Mouse (Mus musculus) embryo, embryonic 10 days (tissue): ENCODE results near the gene Efnb2.

Experiments used
- DNase-seq: peaks from one replicate; pipeline ENCODE4 v3.0.0-alpha.2; 2015; ENCODE audit warnings: low spot score

The Efnb2 gene

DNA sequence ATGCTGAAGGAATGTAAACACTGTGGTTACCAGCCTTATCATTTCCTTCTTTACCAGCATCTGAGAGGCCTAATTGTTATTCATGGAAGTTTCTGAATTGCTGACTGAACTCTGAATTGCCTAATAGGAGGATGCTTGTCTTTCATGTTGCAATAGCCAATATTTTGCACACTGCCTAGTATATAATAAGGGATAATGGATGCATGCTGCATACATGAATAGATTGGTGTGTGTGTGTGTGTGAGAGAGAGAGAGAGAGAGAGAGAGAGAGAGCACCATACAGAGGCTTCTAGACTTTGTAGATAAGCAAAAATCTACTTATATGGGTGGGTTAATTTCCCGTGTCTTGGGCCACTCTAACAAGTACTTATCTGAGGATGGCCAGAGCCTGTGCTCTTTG, 47.2 kb downstream of the Efnb2 start:
- DNase-seq = no peak

DNA sequence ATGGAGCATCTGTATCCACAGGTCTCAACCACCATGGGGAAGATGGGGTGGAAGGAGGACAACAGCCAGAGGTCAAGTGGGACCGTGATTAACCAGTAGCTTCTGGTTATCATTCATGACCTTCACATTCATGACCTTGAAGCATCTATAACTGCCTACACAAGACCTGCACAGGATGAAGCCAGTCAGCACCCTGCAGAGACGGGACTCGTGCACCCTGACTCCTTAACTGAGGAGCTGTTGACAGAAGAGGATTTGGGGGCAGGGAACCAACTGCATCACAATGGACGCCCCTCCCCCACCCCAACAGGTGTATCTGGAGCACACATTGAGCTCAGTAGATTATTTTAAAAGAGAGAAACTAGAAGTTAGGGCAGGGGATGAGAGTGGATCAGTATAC, 49.1 kb downstream of the Efnb2 start:
- DNase-seq = no peak

DNA sequence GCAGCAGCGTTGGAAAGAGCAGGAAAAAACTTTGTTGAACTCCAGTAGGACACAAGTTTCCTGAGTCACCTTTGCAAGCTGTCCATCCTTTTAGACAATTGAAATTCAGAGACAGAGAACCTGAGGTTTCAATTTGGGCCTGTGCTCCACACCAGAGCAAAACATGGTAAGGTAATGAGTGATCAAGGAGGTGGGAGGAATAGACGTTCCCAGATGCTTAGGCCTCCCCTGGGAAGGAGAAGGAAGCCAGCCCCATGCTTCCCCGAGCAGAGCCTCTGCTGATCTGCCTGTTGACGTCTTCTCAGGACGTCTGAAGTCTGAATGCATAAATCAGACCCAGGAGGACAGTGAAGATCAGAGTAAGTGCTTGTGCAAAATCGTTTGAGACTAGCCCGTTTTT, 51.3 kb downstream of the Efnb2 start:
- no peak for DNase-seq

DNA sequence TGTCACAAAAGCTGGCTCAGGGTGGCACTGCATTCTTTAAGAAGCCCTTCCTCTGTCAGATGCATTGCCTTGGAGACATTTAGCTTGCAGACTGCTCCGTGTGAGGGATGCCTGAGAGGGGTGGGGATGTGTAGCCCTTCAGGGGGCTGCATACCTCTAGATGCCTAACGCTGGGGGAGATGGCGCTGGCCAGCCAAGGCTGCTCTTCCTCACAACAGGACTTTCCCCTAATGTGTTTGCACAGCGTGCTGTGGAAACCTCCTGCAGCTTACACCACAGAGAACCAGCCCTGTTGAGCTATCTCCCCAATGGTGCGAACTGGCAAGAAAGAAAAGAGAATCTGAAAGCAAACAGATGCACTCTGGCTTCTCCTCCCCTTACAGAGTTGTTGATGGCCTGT, 51.9 kb downstream of the Efnb2 start:
- DNase-seq = no peak

DNA sequence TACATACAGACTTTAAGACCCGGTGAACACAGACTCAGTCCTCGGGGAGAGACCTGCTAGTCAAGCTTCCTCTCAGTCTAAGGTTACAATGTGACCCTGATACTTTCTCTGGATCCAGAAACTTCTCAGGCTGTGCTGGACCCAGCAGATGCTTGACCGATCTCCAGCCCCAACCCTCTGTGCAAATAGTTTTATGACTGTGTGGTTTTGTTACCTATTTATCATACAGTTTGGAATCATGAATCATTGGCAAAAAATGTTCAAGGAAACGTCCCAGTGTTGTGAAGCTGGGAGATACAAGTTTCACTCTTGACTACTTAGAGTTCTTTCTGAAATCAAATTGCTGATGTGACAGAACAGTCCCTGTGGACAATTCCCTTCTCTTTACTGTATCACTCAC, 55.4 kb downstream of the Efnb2 start:
- DNase-seq = no peak

DNA sequence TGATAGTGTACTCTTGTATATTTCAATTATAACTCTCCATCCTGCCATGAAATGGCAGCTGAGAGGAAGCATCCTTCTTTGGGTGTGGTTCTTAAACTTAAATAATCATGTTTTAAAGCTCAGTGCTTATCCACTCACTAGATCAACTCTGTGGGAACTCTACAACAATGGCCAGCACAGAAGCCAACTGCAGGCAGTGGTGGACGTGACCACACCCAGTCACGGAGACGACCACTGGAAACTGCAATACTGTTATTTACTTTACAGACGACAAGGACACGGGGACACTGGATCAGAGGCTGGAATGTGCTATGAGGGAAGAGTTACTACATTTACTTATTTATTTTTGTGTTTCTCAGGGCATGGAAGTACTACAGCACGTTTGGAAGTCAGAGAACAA, 57.2 kb downstream of the Efnb2 start:
- no peak for DNase-seq

DNA sequence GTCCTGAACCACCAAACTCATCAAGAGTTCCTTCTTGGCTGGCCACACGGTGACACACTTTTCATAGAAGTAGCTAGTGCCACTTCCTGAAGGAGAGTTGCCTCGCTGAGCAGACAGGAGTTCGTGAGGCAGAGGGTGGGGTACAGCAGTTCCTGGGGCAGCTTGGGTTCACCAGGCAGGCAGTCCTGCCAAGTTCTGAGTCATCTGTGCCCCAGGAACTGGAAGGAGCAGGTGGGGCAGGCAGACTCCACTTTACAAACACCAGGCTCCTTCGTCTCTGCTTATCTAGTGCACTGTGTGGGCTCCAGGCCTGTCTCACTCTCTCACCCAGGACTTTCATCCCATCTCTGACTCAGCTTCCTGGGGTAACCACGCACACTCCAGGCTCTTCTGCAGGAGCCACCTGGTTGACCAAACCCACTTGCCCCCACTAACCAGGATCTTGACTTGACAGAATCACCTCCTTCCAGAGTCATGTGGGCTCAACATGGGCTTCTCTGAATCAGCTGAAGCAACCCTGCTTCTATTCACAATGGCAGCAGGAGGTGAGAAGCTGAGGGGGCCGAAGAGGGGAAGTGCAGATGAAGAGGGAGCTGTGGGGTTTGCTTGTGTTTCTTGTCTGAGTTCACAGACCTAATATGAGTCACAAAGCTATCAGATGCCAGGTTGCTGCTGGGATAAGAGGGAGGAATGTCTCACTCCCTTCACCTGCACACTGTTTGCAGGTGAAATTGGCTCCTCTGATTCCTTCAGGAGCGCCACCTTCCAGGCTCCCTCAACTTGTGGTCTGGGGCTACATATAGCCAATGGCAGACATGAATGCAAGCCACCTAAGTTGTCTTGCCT, 58.2 kb downstream of the Efnb2 start:
- DNase-seq = no peak

DNA sequence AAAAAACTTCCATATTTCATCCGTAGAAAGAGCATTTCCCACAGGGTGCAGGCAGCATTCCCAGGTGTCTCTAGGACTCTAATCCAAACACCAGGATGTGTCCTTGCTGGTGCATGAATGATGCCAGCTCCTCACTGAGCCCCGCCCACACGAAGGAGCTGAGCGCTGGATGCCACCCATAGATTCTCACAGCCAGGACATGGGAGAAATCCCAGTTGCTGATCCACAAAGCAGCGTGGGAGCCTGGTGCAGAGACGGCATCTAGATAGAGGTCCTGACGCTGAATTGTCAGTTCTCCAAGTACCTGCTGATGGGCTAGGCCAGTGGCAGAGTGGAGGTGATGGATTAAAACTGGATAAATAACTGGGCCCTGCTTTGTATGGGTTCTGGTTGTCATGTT, 61.1 kb downstream of the Efnb2 start:
- DNase-seq = no peak

DNA sequence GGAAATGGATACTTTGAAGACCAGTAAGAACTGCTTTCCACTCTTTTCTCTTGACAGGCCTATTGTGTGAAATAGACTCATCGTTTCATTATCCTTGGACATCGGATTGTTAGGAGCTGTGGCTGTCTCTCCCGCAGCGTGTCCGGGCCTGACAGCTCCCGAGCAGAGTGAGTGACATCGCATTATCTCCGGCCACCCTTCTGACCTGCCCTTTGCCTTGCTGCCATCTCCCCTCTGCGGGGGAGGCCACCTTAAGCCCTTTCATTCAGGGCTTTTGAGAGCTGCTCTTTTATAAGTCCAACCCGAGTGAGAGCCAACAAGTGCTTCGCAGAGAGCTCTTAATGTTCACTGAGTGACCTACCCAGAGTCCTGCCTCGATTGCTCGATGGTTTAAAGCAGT, 63.6 kb downstream of the Efnb2 start:
- peak; percentile 73 for DNase-seq

DNA sequence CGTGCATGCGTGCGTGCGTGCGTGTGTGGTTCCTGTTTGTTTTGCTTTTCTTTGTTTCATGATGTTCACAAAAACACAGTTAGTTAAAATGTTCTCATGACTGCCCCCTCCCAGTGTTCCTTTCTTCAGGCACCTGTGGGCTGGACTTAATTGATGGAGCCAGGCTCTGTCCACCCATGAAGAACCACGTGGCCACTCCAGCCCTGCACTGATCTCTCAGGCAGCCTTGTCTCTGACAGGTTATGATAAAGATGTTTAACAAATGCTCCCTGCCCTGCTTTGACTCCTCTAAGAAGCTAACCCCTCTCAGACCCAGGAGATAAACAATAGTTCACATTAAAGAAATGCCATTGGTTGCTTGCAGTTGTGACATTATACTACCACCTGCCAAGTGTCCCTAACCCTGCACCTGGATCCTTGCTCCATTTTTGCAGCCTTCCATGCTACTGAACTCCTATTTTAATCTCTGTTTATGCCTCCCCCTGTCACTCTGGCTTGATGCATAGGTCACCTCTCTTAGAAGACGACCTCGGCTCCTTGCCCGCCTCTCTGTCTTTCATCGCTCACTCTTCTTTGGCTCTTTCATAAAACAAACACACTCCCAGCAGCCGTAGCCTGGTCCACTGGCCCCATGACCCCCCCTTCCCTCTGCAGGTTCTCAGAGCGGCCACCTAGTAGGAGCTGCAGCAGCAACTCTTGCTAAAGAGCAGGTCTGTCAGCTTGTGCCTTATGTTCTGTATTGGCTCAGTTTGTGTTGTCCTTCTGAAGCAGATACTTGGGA, 65.0 kb downstream of the Efnb2 start:
- no peak for DNase-seq

DNA sequence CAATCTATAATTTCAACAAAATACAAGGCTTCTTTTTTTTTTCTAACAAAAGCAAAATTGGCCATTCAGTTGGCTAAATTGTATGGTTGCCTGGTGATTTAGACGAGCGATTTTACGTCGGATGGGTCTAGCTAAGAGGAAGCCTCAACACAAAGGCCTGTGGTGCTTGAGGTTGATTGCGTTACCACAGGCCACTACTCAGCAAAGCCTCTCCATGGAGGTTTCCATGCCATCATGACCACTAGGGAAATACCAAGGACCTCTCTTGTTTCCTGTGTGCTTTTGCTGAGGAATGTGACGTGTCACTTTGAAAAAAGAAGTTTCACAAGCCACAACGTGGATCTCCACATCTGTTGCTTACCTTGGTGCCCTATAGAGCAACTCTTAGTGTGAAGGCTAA, 67.2 kb downstream of the Efnb2 start:
- DNase-seq = no peak

DNA sequence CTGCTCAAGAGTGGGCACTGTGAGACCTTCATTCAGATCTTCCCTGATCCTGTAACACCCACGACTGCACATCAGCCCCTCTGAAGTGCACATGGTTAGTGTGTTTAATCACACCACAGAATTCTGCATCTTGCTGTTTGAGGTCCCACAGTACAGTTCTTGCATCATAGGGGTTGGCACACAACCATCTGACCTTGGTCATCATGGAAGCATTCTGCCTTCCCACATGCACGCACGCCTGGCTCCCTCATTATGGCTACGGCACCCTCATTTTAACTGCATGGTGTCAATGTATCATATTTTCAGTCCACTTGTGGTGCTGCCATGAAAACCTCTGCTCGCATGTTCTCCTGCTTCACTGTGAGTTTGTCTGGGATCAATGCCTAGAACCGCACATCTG, 67.7 kb downstream of the Efnb2 start:
- no peak for DNase-seq

DNA sequence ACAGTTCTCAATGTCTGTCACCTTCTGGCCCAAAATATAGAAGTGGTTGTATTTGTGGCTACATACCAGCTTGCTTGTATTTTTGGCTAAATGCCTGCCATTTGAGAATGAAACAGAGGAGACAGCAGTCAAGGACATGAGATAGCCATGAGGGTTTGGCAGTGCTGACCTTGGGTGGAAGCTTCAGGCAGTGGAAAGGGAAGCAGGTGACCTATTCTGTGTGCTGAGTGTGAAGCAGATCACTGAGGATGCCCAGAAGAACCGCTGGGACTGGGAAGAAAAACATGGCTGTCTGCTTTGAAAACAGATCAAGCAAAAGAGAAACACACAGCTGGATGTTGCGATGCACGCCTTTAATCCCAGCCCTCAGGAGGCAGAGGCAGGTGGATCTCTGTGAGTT, 68.7 kb downstream of the Efnb2 start:
- DNase-seq = no peak

DNA sequence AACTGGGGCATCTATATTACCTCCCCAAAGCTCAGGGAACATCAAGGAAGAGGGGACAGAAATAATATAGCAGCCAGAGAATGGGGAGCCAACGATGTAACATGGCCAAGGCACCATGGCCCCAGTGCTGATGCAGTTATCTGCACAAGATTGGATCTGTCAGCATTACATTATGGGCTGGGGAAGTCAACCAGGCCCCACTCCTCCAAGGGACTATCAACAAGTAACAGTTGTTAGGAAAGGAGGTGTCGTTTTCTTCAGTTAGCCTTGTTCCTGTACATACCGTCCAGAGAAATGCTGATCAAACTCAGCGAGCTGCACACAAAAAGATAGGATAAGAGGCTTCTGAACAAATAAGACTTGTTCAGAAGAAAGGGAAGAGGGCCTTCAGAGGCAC, 77.1 kb downstream of the Efnb2 start:
- DNase-seq = no peak

DNA sequence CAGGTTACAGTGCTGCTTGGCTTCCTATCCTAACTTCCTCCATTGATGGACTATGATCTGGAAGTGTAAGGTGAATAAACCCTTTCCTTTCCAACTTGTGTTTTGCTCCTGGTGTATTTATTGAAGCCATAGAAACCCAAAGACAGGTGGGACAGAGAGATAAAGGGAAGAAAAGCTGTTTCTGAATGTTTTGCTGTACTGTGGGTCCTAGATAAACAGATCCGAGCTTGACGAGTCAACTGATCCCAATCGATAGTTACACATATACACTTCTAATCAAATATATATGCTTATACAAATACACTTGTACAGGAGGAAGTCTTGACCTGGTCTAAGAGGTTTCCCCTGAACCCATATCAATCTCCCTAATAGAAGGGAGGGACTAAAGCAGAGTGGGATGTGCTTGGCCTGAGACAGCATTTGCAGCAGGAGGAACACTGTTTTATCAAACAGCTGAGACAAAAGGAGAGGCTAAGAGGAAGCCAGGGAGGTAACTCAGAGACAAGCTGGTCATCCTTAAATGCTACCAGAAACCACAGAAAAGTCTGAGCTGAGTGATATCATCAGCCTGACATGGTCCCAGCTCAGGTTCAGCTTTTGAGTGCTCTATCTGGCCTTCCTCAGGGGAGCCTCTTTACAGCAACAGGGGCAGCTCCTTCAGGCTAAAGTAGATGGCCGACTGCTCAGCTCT, 77.6 kb downstream of the Efnb2 start:
- DNase-seq = no peak

DNA sequence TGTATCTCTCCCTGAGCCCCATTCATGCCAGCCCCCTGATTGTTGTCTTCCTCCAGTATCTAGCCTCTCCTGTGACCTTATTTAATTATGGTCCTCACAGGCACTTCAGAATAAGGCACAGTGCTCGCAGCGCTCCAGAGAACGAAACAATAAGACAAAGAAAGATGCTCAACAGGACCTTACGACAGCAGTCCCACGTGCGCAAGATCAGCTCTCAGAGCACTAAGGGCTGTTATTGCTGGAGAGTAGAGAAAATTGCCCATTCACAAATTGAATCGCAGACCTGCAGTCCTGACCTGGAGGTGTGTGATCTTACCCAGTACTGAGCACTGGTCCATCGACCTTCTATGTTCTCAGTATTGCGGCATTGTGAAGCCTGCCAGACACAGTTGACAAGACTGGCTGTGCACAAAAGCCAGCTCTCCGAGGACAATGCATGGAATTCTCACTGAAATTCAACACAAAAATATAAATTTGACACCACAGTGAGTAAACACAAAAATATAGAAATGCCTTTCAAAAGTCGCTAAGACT, 83.2 kb downstream of the Efnb2 start:
- DNase-seq = no peak

DNA sequence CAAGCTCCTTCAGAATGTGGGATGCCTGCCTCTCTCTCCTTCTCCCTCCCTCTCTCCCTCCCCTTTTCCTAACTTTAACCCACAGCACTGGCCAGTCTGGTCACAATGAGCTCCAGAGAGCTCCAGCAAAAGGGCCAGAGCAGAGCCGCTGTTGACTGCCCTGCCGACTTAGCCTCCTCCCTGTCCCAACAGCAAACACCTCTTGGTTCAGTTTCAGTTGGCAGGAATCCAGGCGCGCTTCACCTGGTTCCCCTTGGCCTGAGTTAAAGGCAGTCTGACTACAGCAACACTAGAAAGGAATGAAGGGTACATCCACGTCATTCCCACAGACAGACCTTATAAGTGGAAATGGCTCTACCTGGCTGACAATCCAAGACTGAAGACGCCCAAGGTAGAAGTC, 84.2 kb downstream of the Efnb2 start:
- no peak for DNase-seq

DNA sequence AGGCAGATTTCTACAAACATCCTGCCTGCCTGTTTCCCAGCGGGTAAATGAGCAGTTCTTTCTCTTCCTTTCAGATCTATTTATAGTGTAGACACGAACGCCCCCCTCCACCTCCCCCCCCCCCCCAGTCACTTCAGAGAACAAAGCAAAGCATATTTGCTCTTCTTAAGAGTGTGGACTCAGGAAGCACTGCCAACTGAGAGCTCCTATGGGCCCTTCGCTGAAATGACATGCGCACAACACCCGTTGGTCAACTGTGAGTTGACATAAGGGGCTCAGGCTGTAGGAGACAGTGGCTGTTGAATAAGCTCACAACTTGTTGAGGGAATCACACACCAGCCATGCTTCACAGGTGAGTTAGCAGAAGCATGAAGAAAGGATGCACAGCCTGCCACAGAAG, 84.8 kb downstream of the Efnb2 start:
- DNase-seq = no peak

DNA sequence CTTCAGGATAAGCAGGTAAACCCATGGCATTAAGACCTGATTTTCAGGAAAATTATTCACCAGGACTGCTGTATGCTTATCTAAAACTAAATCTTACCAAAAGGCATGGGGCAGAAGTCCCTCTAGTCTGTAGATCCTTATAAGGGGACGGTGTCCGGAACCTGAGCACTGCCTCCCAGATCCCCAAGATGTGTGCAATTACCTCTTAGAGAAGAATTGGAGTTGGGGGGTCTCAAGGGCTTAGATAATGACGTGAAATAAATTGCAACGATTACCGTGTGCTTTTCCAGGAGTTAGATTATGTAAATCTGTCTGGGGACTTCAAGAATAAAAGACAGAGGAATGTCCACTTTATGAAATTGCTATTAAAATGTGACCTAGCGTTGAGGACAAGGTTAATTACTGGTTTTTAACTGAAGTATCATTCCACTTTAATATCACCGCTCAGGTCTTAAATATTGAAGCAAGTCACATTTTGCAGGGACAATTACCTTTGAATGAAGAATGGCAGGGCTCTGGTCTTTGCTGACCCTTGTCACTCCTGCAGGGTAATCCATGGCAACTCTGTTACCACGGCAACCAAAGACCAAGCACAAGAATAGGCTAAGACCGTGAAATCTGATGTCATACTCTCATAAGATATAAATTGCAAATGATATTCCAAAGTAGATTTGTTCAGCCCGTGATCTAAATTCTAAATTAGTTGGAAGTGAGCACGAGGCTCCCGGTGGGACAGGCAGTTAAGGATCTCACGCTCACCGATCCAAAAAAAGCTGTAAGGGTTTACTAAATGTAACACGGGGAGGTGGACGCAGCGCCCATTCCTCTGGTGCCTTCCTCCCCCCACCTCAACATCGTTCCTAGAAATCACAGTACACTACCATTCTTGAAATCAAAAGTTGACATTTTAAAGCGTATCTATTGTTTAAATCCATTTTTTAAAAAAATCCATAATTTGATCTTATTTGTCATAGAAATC, 86.2 kb downstream of the Efnb2 start:
- DNase-seq = peak; percentile 90

DNA sequence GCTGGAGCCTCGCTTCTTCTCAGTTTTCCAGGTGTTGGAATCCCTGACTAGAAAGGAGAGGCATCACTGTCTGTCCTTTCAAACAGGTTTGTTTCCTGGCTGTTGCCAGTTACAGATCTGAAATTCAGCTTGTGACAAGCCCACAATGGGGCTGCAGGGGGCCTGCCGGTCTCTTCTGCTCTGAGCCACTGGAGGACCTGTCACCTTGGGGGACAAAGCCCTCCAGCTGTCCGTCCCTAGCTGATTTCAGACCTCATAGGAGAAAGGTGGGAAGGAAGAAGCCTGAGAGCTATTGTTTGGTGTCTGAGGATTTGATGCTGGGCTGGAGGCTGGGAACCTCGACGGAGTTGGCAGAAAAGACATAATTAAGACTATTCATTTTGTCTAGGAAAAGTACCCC, 88.8 kb downstream of the Efnb2 start:
- no peak for DNase-seq

DNA sequence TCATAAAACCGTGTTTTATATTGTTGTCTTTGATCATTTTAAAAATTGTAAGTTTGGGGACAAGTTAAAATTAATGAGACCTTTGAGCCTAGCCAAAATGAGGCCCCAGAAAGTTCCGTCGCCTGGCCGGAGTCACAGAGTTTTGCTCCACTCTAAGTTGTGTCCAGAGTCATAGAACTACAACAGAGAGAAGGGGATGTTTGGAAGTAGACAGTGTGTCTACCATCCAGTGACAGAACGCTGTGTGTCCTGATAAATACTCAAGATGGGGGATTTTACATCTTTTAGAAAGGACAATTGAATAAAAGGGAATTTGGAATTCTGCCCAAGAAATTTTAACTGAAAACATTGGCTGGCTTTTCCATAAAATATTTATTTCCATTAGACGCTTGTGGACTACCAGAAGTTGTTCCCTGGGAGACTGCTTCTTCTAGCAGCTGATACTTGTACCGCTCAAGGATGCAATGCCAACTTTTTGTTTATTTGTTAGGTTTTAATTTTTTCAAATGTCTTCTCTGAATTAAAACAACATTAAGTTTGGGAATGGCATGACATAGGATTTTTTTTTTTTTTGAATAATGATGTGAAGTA, 89.3 kb downstream of the Efnb2 start:
- no peak for DNase-seq
